Mouse (Mus musculus) layer of hippocampus, adult 9-11 months (tissue): ENCODE results near the gene Alox12e.
"Not testable (repeated sequence)": the region's sequence is repeated elsewhere in the genome, so short reads cannot be mapped to it uniquely, and the experiment has no call there.

Experiments
- DNase-seq: peaks from one replicate; pipeline ENCODE4 v3.0.0; 2022

The Alox12e gene

GRCm38 (mm10) chr11:70322528-70322927, at the start of gene Alox12e:
Alox12e (minus strand) TSS chr11:70322628.
- no peak for DNase-seq

GRCm38 (mm10) chr11:70368626-70369025, 46.2 kb upstream of the Alox12e start:
- DNase-seq: not testable (repeated sequence)

GRCm38 (mm10) chr11:70367701-70368100, 45.3 kb upstream of the Alox12e start:
- DNase-seq: not testable (repeated sequence)

- DNase-seq: no peak
These were observed 29.4 kb upstream of the Alox12e start, which contains the start of gene Alox15 for GRCm38 (mm10) chr11:70351868-70352267. Alox15 (minus strand) TSS chr11:70352031.

- no peak for DNase-seq
These were observed 26.2 kb upstream of the Alox12e start for GRCm38 (mm10) chr11:70348630-70349029.

- DNase-seq: no peak
These were observed 25.4 kb upstream of the Alox12e start for GRCm38 (mm10) chr11:70347861-70348260.

GRCm38 (mm10) chr11:70345546-70345945, 23.1 kb upstream of the Alox12e start:
- no peak for DNase-seq

GRCm38 (mm10) chr11:70345061-70345460, 22.6 kb upstream of the Alox12e start:
- no peak for DNase-seq

GRCm38 (mm10) chr11:70339481-70339880, 17.1 kb upstream of the Alox12e start:
- no peak for DNase-seq

- DNase-seq: peak; percentile 19
These were observed 12.0 kb upstream of the Alox12e start for GRCm38 (mm10) chr11:70334477-70334876.

GRCm38 (mm10) chr11:70324726-70325125, 2.3 kb upstream of the Alox12e start:
- DNase-seq: no peak

- DNase-seq: peak; percentile 8
These were observed 764 bp downstream of the Alox12e start for GRCm38 (mm10) chr11:70321664-70322063.

- DNase-seq: no peak
These were observed 2.8 kb downstream of the Alox12e start for GRCm38 (mm10) chr11:70319614-70320013.

GRCm38 (mm10) chr11:70313833-70314232, 8.6 kb downstream of the Alox12e start:
- no peak for DNase-seq

GRCm38 (mm10) chr11:70309341-70309740, 13.1 kb downstream of the Alox12e start:
- peak; percentile 35 for DNase-seq

- no peak for DNase-seq
These were observed 14.1 kb downstream of the Alox12e start for GRCm38 (mm10) chr11:70308296-70308695.

- DNase-seq: no peak
These were observed 16.3 kb downstream of the Alox12e start for GRCm38 (mm10) chr11:70306159-70306558.

GRCm38 (mm10) chr11:70302293-70302692, 20.1 kb downstream of the Alox12e start:
- no peak for DNase-seq

GRCm38 (mm10) chr11:70297836-70298454, 24.5 kb downstream of the Alox12e start:
- DNase-seq: no peak

- no peak for DNase-seq
These were observed 25.0 kb downstream of the Alox12e start for GRCm38 (mm10) chr11:70297405-70297804.

GRCm38 (mm10) chr11:70293881-70294280, 28.5 kb downstream of the Alox12e start:
- DNase-seq: peak; percentile 64

GRCm38 (mm10) chr11:70291235-70291634, 31.2 kb downstream of the Alox12e start:
- DNase-seq: no peak

GRCm38 (mm10) chr11:70289236-70289635, 33.2 kb downstream of the Alox12e start:
- peak; percentile 58 for DNase-seq

GRCm38 (mm10) chr11:70288102-70288501, 34.3 kb downstream of the Alox12e start:
- DNase-seq: no peak

- no peak for DNase-seq
These were observed 36.7 kb downstream of the Alox12e start for GRCm38 (mm10) chr11:70285686-70286085.
